Mouse (Mus musculus) ES-E14 (cell line): ENCODE results near the gene Lfng. TPM values are rescaled to one million over a fixed set of nuclear protein-coding genes. Genes with fewer than 3 reads are reported as not detected.

Source experiments
- DNase-seq: peaks from one replicate; pipeline ENCODE4 v3.0.0-alpha.2; 2013; ENCODE audit warnings: low read depth, low spot score
- H3K27ac ChIP-seq: 2 replicates; pipeline ENCODE4 v1.5.1; 2012; ENCODE audit warnings: low read depth, mild to moderate bottlenecking, low read length, moderate library complexity, mixed read lengths; ENCODE audit not compliant: poor library complexity, insufficient read depth, severe bottlenecking
- H3K36me3 ChIP-seq: 2 replicates; pipeline ENCODE4 v1.6.1; 2012; ENCODE audit warnings: mild to moderate bottlenecking, low read length, moderate library complexity, mixed read lengths; ENCODE audit not compliant: control insufficient read depth, poor library complexity, insufficient read depth, severe bottlenecking
- H3K4me1 ChIP-seq, 2 experiments: fragments of 150-350 bp in 1 of 2; sonication (generic) in 1 of 2; 2 replicates each; pipeline ENCODE4 v1.6.1; 2012; ENCODE audit warnings: low read length in 2 of 2, mild to moderate bottlenecking in 1 of 2, mixed read lengths in 1 of 2; ENCODE audit not compliant: control insufficient read depth in 2 of 2, insufficient read depth in 2 of 2, poor library complexity in 1 of 2
- H3K4me3 ChIP-seq, 2 experiments: fragments of 150-350 bp in 1 of 2; sonication (generic) in 1 of 2; 2 replicates each; pipeline ENCODE4 v1.5.1; 2012; ENCODE audit warnings: low read length in 2 of 2, low read depth in 1 of 2, mild to moderate bottlenecking in 1 of 2, mixed read lengths in 1 of 2; ENCODE audit not compliant: insufficient read depth in 1 of 2, poor library complexity in 1 of 2, severe bottlenecking in 1 of 2
- H3K9ac ChIP-seq: 2 replicates; pipeline ENCODE4 v1.6.1; 2012; ENCODE audit warnings: low read depth, mild to moderate bottlenecking, low read length, mixed read lengths; ENCODE audit not compliant: poor library complexity, insufficient read depth, severe bottlenecking
- H3K9me3 ChIP-seq: fragments of 150-350 bp; sonication (generic); 2 replicates; pipeline ENCODE4 v1.6.1; 2012; ENCODE audit warnings: low read depth, mild to moderate bottlenecking, low read length; ENCODE audit not compliant: control insufficient read depth, insufficient read depth
- CHD2 ChIP-seq: IDR thresholded peaks from 2 replicates; pipeline ENCODE4 v1.6.1; 2014; ENCODE audit warnings: mild to moderate bottlenecking, low read depth, low read length, inconsistent platforms
- HCFC1 ChIP-seq: IDR thresholded peaks from 2 replicates; pipeline ENCODE4 v1.6.1; 2012; ENCODE audit warnings: low read length, inconsistent platforms, borderline replicate concordance; ENCODE audit not compliant: insufficient read depth
- MAFK ChIP-seq: IDR thresholded peaks from 2 replicates; pipeline ENCODE4 v1.6.1; 2014; ENCODE audit warnings: mild to moderate bottlenecking, low read depth, low read length, inconsistent platforms; ENCODE audit not compliant: insufficient read depth
- ZC3H11A ChIP-seq: IDR thresholded peaks from 2 replicates; pipeline ENCODE4 v1.6.1; 2012; ENCODE audit warnings: low read depth, mild to moderate bottlenecking, inconsistent platforms, low read length, borderline replicate concordance
- ZNF384 ChIP-seq: IDR thresholded peaks from 2 replicates; pipeline ENCODE4 v1.6.1; 2012; ENCODE audit warnings: low read depth, low read length, inconsistent platforms
- in situ Hi-C, 2 experiments: fragments of 600-800 bp; cut with MboI; formaldehyde crosslinking; loops; one replicate each; pipeline ENCODE4 v1.15.1; 2025; ENCODE audit warnings: low sequenced_read_pairs in 2 of 2, inconsistent platforms in 1 of 2; ENCODE audit not compliant: unreplicated experiment in 2 of 2
- total RNA-seq: library from RNA; depleted of rRNA; stranded (reverse); fragments of 300-350 nt; gene quantifications from 2 replicates; pipeline ENCODE4 v1.2.3, GENCODE M21; 2012; rRNA removed

Gene Lfng
- total RNA-seq, 1 experiment = 13.3 TPM

- no peaks in the 10 kb centered on the region for H3K36me3 ChIP-seq
- H3K9ac ChIP-seq = no peak overlapping the region
- H3K27ac ChIP-seq = no peak overlapping the region
- H3K4me1 ChIP-seq = peaks cover 0 to 15% of the 10 kb centered on the region in 2 experiments; a peak in 2 of 4 replicates
- DNase-seq = no peak
- in situ Hi-C loops = no loop called here
- TF ChIP-seq HCFC1 = no peak
- TF ChIP-seq CHD2 = no peak
- TF ChIP-seq MAFK = no peak
- TF ChIP-seq ZC3H11A = no peak
- TF ChIP-seq ZNF384 = no peak
- no peak overlapping the region for H3K4me3 ChIP-seq
- no peaks in the 10 kb centered on the region for H3K9me3 ChIP-seq
These were observed 54.3 kb downstream of the Lfng start for GRCm38 (mm10) chr5:140661427-140661826.

GRCm38 (mm10) chr5:140661875-140662643, 54.9 kb downstream of the Lfng start:
- H3K27ac ChIP-seq = no peak overlapping the region

GRCm38 (mm10) chr5:140662741-140663592, 55.8 kb downstream of the Lfng start:
- no peak overlapping the region for H3K9ac ChIP-seq
- peaks cover 0 to 15% of the 10 kb centered on the region in 2 experiments; a peak in 2 of 4 replicates for H3K4me1 ChIP-seq
- H3K27ac ChIP-seq = no peak overlapping the region

More at GRCm38 (mm10) chr5:140661875-140662643, 54.9 kb downstream of the Lfng start:
- Histone ChIP-seq H3K36me3 (no peaks in the 10 kb centered on the region; the same call in 1 of the 2 replicates), H3K4me1 (peaks cover 0 to 15% of the 10 kb centered on the region in 2 experiments; a peak in 2 of 4 replicates), H3K4me3 (peak overlapping the region in 1 of 2 experiments; percentile 7; a peak in 1 of 4 replicates), H3K9me3 (no peaks in the 10 kb centered on the region), H3K9ac (no peak overlapping the region)
- in situ Hi-C loops = no loop called here
- DNase-seq = no peak
- no peak for TF ChIP-seq HCFC1
- TF ChIP-seq CHD2 = no peak
- TF ChIP-seq MAFK = no peak
- no peak for TF ChIP-seq ZNF384
- TF ChIP-seq ZC3H11A = no peak

GRCm38 (mm10) chr5:140663621-140664180, 56.6 kb downstream of the Lfng start:
- Histone ChIP-seq H3K4me1 (peaks cover 0 to 15% of the 10 kb centered on the region in 2 experiments; a peak in 2 of 4 replicates), H3K27ac (no peak overlapping the region), H3K36me3 (peaks cover 1% of the 10 kb centered on the region; the same call in 1 of the 2 replicates), H3K4me3 (no peak overlapping the region), H3K9me3 (no peaks in the 10 kb centered on the region), H3K9ac (no peak overlapping the region)
- DNase-seq = peak; percentile 40
- no peak for TF ChIP-seq HCFC1
- no peak for TF ChIP-seq ZC3H11A
- no peak for TF ChIP-seq ZNF384
- no peak for TF ChIP-seq CHD2
- no peak for TF ChIP-seq MAFK
- in situ Hi-C loops = no loop called here

More at GRCm38 (mm10) chr5:140662741-140663592, 55.8 kb downstream of the Lfng start:
- Histone ChIP-seq H3K4me3 (peak overlapping the region in 1 of 2 experiments; percentile 1; a peak in 1 of 4 replicates), H3K9me3 (no peaks in the 10 kb centered on the region), H3K36me3 (no peaks in the 10 kb centered on the region; the same call in 1 of the 2 replicates)
- no peak for DNase-seq
- in situ Hi-C loops = no loop called here
- TF ChIP-seq ZNF384 (no peak), CHD2 (no peak), ZC3H11A (no peak), MAFK (no peak), HCFC1 (no peak)

Other genes starting within 250 kb of the Lfng start
- gene Snx8, start 218.1 kb upstream of the Lfng start, total RNA-seq = 27.9 and 41.4 TPM in 2 replicates
- 196 and 273 TPM in 2 replicates for gene Eif3b, start 188.0 kb upstream of the Lfng start, total RNA-seq
- gene Gm4869, start 161.7 kb upstream of the Lfng start, total RNA-seq = 0.05 and 0.13 TPM in 2 replicates
- 34.8 and 35.9 TPM in 2 replicates for gene Chst12, start 101.8 kb upstream of the Lfng start, total RNA-seq
- 0.89 TPM in 1 of 2 replicates, not detected in the other for gene Grifin, start 42.2 kb upstream of the Lfng start, total RNA-seq
- gene Ttyh3, start 41.7 kb downstream of the Lfng start, total RNA-seq = 14.9 and 18.6 TPM in 2 replicates
- 9.9 and 14.7 TPM in 2 replicates for gene Iqce, start 95.1 kb downstream of the Lfng start, total RNA-seq
- 19.4 and 21.2 TPM in 2 replicates for gene Brat1, start 97.7 kb downstream of the Lfng start, total RNA-seq
- gene Amz1, start 116.8 kb downstream of the Lfng start, total RNA-seq = 5.3 and 5.6 TPM in 2 replicates
- 40.9 and 50.4 TPM in 2 replicates for gene Gna12, start 223.1 kb downstream of the Lfng start, total RNA-seq